Mouse (Mus musculus) forebrain, postnatal 0 days (tissue): ENCODE data around the gene Plekhj1. TPM values are rescaled to one million over a fixed set of nuclear protein-coding genes. Genes with fewer than 3 reads are reported as not detected.

Experiments used
- ATAC-seq: fragments of 200-750 bp; cut with Nextera tagmentation; 2 replicates; pipeline ENCODE4 v1.8.0; 2017; ENCODE audit warnings: mild to moderate bottlenecking, moderate library complexity
- DNase-seq: peaks from one replicate; pipeline ENCODE4 v3.0.0-alpha.2; 2015
- H3K27ac ChIP-seq: fragments of 300-500 bp; sonication (generic); 2 replicates; pipeline ENCODE4 v1.5.1; 2014; ENCODE audit warnings: low read depth, mild to moderate bottlenecking, antibody characterized with exemption, low read length, moderate library complexity, mixed read lengths
- H3K27me3 ChIP-seq: fragments of 300-500 bp; sonication (generic); 2 replicates; pipeline ENCODE4 v1.6.1; 2014; ENCODE audit warnings: mild to moderate bottlenecking, low read length, mixed read lengths; ENCODE audit not compliant: insufficient read depth
- H3K36me3 ChIP-seq: fragments of 300-500 bp; sonication (generic); 2 replicates; pipeline ENCODE4 v1.6.1; 2014; ENCODE audit warnings: mild to moderate bottlenecking, moderate library complexity; ENCODE audit not compliant: insufficient read depth
- H3K4me1 ChIP-seq: fragments of 300-500 bp; sonication (generic); 2 replicates; pipeline ENCODE4 v1.6.1; 2014; ENCODE audit warnings: antibody characterized with exemption; ENCODE audit not compliant: insufficient read depth
- H3K4me2 ChIP-seq: fragments of 300-500 bp; sonication (generic); 2 replicates; pipeline ENCODE4 v1.6.1; 2014; ENCODE audit warnings: low read depth, mild to moderate bottlenecking, moderate library complexity
- H3K4me3 ChIP-seq: fragments of 300-500 bp; sonication (generic); 2 replicates; pipeline ENCODE4 v1.5.1; 2014; ENCODE audit warnings: low read depth, low read length, mixed read lengths
- H3K9ac ChIP-seq: fragments of 300-500 bp; sonication (generic); 2 replicates; pipeline ENCODE4 v1.6.1; 2014; ENCODE audit warnings: mild to moderate bottlenecking
- H3K9me3 ChIP-seq: fragments of 300-500 bp; sonication (generic); 2 replicates; pipeline ENCODE4 v1.6.1; 2016; ENCODE audit warnings: low read length
- CTCF ChIP-seq: sonication (generic); IDR thresholded peaks from 2 replicates; pipeline ENCODE4 v1.5.1; 2016; ENCODE audit warnings: antibody characterized with exemption, control low read depth, low read depth
- WGBS: fragments of 180-500 bp; shearing (Covaris S2); extraction: QIAGEN DNeasy Blood & Tissue Kit; methylation state at CpG from one replicate; pipeline ENCODE4 v1.1.7; 2014; 5-methylcytosine and 5-hydroxymethylcytosine counted together
- polyA plus RNA-seq: library from polyadenylated mRNA; unstranded; fragments of >200 nt; fragmentation: Nextera tagmentation; extraction: Ambion mirVana; gene quantifications from 2 replicates; pipeline ENCODE4 v1.2.1, GENCODE M21; 2015
- total RNA-seq: library from RNA; depleted of rRNA; stranded (reverse); fragments of >200 nt; gene quantifications from 2 replicates; pipeline ENCODE4 v1.2.3, GENCODE M21; 2014

Plekhj1 gene
- total and polyA plus RNA-seq, 2 experiments from 2014 or later: 89.0 to 96.8 TPM

- Histone ChIP-seq H3K27me3 (no peaks in the 10 kb centered on the region), H3K4me1 (peaks cover 14% of the 10 kb centered on the region), H3K9ac (peak overlapping the region; percentile 96; the same call in 1 of the 2 replicates), H3K27ac (no peak overlapping the region), H3K36me3 (peaks cover 51% of the 10 kb centered on the region), H3K9me3 (no peaks in the 10 kb centered on the region), H3K4me3 (no peak overlapping the region), H3K4me2 (0 out of 2 replicates have a peak overlapping the region, but pooled peaks have one; percentile 88)
- TF ChIP-seq CTCF: no peak
- DNase-seq: no peak
- WGBS: 87% methylated on average over 9 of the region's 9 CpGs
- ATAC-seq: no peak
Measured at GRCm38 (mm10) chr10:80796307-80796848, 2.0 kb downstream of the Plekhj1 start.

- 89% methylated on average over 8 of the region's 8 CpGs for WGBS
- TF ChIP-seq CTCF: no peak
Measured at GRCm38 (mm10) chr10:80794750-80795149, 3.7 kb downstream of the Plekhj1 start.

GRCm38 (mm10) chr10:80793803-80794202 lies 4.6 kb downstream of the Plekhj1 start:
- Histone ChIP-seq H3K9ac (no peak overlapping the region), H3K4me2 (no peak overlapping the region), H3K36me3 (peaks cover 75% of the 10 kb centered on the region), H3K4me3 (no peak overlapping the region), H3K27me3 (no peaks in the 10 kb centered on the region), H3K9me3 (no peaks in the 10 kb centered on the region), H3K4me1 (peaks cover 8% of the 10 kb centered on the region), H3K27ac (no peak overlapping the region)
- no peak for DNase-seq
- TF ChIP-seq CTCF: no peak
- WGBS: 88% methylated on average over 4 of the region's 4 CpGs
- no peak for ATAC-seq

More at GRCm38 (mm10) chr10:80794750-80795149, 3.7 kb downstream of the Plekhj1 start:
- ATAC-seq (no peak), DNase-seq (no peak)
- Histone ChIP-seq H3K27me3 (no peaks in the 10 kb centered on the region), H3K9me3 (no peaks in the 10 kb centered on the region), H3K27ac (no peak overlapping the region), H3K9ac (no peak overlapping the region), H3K4me1 (peaks cover 12% of the 10 kb centered on the region), H3K4me2 (no peak overlapping the region), H3K4me3 (no peak overlapping the region), H3K36me3 (peaks cover 66% of the 10 kb centered on the region)

DNA sequence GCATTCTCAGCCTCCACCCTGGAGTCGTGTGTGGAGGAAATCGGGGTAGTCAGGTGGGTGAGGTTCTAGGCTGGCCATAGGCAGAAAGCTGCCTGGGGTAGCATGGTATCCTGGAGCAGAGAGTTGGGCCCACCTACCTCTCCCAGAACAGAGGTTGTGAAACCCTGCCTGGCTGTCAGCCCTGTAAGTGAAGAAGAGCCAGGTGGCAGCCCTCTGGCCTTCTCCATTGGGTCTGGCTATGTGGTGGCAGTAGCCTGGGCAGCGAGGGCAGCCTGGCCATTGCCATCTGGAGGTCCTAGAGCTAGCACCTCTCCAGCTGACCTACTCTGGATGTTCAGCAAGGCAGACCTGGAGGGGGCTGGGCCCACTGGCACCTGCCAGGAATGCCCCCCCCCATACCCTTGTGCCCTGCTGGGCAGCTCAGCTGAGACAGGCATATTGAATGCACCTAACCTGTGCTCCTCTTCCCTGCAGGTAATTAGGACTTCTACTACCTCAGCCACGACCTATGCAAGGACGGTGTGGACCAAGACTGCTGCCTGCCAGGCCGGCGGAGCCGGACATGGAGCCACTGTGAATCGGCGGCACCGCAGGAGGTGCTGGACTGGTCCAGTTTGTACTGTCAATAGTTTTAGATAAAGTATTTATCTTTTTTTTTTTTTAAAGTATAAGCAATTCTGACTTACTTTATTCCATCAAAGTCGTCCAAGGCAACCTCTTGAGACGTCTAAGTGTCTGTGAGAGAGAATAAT lies 5.2 kb downstream of the Plekhj1 start:
- H3K9me3 ChIP-seq: no peaks in the 10 kb centered on the region
- DNase-seq: no peak
- no peaks in the 10 kb centered on the region for H3K27me3 ChIP-seq
- peaks cover 81% of the 10 kb centered on the region for H3K36me3 ChIP-seq
- H3K4me1 ChIP-seq: peaks cover 8% of the 10 kb centered on the region
- WGBS: 89% methylated on average over 13 of the region's 13 CpGs
- no peak overlapping the region for H3K9ac ChIP-seq
- no peak for ATAC-seq
- no peak overlapping the region for H3K4me3 ChIP-seq
- H3K4me2 ChIP-seq: no peak overlapping the region
- H3K27ac ChIP-seq: no peak overlapping the region
- TF ChIP-seq CTCF: no peak

GRCm38 (mm10) chr10:80792175-80793032 lies 6.0 kb downstream of the Plekhj1 start:
- TF ChIP-seq CTCF: no peak
- H3K27ac ChIP-seq: no peak overlapping the region
- ATAC-seq (no peak), DNase-seq (no peak)
- H3K4me3 ChIP-seq: no peak overlapping the region
- H3K4me1 ChIP-seq: peaks cover 8% of the 10 kb centered on the region
- WGBS: 69% methylated on average over 41 of the region's 41 CpGs
- no peak overlapping the region for H3K4me2 ChIP-seq
- no peak overlapping the region for H3K9ac ChIP-seq
- peaks cover 89% of the 10 kb centered on the region for H3K36me3 ChIP-seq
- H3K9me3 ChIP-seq: no peaks in the 10 kb centered on the region
- H3K27me3 ChIP-seq: no peaks in the 10 kb centered on the region

GRCm38 (mm10) chr10:80791476-80792174 lies 6.8 kb downstream of the Plekhj1 start:
- TF ChIP-seq CTCF: no peak
- peaks cover 95% of the 10 kb centered on the region for H3K36me3 ChIP-seq
- ATAC-seq: no peak
- H3K27me3 ChIP-seq: no peaks in the 10 kb centered on the region
- peaks cover under 1% of the 10 kb centered on the region; the same call in 1 of the 2 replicates for H3K4me1 ChIP-seq
- H3K9ac ChIP-seq: no peak overlapping the region
- H3K9me3 ChIP-seq: no peaks in the 10 kb centered on the region
- DNase-seq: no peak
- no peak overlapping the region for H3K27ac ChIP-seq
- H3K4me2 ChIP-seq: no peak overlapping the region
- H3K4me3 ChIP-seq: no peak overlapping the region
- 82% methylated on average over 33 of the region's 33 CpGs for WGBS
